Mouse (Mus musculus) common myeloid progenitor, adult 5-6 weeks (primary cell): Measurements from ENCODE around the gene Itgb1bp1. TPM values are rescaled to one million over a fixed set of nuclear protein-coding genes. Genes with fewer than 3 reads are reported as not detected.

Experiments used
- ATAC-seq: replicated peaks from 2 replicates; pipeline ENCODE4 v1.8.0; 2016; ENCODE audit warnings: low read depth, mild to moderate bottlenecking, moderate TSS enrichment, inconsistent platforms; ENCODE audit not compliant: poor library complexity, severe bottlenecking
- total RNA-seq: library from RNA; stranded (forward); fragments of 200-1000, 187-1606 nt; gene quantifications from 2 replicates; pipeline ENCODE4 v1.2.3, GENCODE M21; 2017

Itgb1bp1 gene
- total RNA-seq, 1 experiment from 2014 or later, result 14.8 TPM

GRCm38 (mm10) chr12:21260494-21261256 is 25.4 kb downstream of the Itgb1bp1 start:
- ATAC-seq, result peak; percentile 94

DNA sequence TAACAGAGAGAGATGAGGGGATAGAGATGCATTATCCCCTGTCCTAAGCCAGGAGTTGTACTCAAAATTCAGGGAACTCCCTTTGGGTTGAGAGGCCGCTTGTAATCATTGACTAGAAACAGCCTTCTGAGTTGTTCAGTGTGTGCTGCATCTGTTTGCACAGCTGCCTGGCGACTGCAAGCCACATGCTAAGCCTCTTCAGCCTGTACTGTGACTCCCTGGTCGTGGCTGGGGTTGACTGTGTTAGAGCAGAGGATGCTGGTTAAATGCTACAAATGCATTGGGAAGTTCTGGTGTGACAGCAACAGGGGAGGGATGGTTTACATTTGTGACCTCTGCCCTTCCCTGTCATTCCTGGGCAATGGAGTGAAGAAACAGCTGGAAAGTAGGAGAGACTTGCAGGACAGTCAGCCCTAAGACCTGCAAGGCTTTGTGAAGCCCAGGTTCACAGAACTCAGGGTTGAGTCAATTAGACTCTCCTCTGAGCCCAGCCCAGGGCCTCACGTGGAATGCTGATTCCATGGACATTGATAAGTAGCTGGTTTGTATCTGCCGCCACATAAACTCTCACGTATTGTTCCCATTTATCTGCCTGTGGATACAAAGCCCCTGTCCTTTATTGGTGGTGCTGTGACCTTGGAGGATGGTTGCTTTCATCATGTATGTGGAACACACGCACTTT is 38.2 kb downstream of the Itgb1bp1 start:
- no peak for ATAC-seq

DNA sequence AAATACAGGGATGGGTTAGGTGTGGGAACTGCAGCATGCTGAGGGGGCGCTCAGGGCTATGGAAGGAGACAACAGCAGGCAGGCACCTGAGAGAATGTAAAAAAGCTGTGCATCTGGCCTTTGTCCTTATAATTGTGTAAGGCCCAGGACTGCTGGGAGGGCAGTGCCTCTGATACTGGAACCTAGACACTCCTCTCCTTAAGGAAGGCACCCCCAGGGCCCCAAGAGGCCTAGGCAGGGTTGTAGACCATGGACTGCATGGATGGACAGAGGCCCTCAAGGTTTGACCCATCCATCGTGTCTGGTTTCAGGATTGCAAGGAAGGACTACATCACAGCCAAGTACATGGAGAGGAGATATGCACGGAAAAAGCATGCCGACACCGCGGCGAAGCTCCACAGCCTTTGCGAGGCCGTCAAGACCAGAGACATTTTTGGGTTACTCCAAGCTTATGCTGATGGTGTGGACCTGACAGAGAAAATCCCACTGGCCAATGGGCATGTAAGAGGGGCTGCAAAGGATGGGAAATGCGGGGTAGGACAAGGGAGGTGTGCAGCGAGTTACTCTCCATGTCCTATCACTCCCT is 41.6 kb downstream of the Itgb1bp1 start:
- ATAC-seq, result no peak

DNA sequence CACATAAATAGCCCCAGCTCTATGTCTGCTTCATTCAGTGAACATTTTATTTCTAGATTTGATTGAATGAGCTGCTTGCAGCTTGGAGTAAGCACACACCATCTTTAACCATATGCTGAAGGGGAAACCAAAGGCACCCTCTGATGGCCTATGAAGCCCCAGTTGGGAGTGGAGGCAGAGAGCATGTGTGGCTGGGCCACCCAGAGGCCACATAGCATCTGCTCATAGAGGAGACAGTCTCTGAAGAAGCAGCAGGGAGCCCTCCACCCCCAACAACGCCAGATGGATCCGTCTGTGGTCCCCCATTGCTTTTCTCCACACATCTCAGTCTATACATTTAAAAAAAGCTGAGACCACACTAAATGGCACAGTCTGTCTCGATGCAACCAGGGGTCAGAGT is 44.1 kb downstream of the Itgb1bp1 start:
- no peak for ATAC-seq

- ATAC-seq, result peak; percentile 96
Observed at GRCm38 (mm10) chr12:21234560-21234959, 51.5 kb downstream of the Itgb1bp1 start.

GRCm38 (mm10) chr12:21233727-21234126 is 52.4 kb downstream of the Itgb1bp1 start:
- no peak for ATAC-seq

- ATAC-seq, result peak; percentile 30
Observed at GRCm38 (mm10) chr12:21229076-21229918, 56.8 kb downstream of the Itgb1bp1 start.

- peak; percentile 6 for ATAC-seq
Observed at GRCm38 (mm10) chr12:21228650-21229049, 57.4 kb downstream of the Itgb1bp1 start.

GRCm38 (mm10) chr12:21227076-21227980 is 58.8 kb downstream of the Itgb1bp1 start:
- peak; percentile 71 for ATAC-seq

DNA sequence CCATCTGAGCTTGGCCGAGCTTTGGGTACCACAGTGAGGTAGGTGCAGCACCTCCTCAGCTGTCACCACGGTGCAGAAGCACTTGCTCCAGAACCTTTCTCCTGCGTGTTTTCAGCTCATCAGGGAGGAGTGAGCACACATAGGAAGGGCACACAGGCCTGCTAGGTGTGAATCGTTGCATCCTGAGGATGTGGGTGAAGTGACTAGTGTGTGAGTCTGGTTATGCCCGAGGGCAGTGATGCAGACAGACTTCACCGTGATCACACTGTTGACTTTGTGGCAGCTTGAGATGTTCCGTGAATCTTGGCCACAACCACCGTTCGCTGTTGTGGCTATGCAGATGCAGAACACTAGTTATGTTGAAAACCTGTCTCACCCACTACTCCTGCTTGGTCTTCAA is 59.8 kb downstream of the Itgb1bp1 start:
- no peak for ATAC-seq

DNA sequence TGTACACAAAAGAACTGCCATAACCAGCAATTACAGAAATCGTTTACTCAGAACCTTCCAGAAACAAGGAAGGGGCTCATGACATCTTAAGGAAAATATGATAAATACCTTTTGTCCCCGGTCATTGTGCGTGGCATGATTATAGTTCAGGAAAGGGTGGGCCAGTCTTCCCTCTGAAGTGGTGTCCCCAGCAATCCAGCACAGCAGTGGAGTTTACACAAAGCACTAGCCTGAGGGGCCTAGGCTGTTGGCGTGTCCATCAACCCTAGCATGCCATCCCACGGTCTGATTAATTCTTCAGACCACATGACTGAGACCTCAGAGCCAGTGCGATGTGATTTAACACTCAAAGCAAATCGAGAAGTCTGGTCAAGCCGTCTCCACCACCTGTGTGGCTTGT is 60.7 kb downstream of the Itgb1bp1 start:
- ATAC-seq, result no peak

DNA sequence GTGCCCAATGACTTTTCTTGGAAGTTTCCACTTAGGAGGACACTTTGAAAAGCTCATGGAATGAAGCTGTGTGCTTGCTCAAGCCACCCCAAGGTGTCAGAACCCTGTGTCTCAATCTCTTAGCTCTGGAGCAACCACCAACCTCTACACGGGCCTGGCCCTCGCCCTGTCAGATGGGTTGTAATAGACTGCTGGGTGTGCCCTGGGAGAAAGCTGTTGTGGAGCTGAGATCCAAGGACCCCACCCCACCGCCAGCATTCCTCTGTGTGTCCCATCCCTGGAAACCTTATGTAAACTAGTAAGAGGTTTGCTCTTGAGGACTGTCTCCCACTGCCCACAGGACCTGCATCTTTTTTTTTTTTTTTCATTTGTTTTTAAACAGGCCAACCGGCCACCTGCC is 62.2 kb downstream of the Itgb1bp1 start:
- no peak for ATAC-seq

- ATAC-seq, result no peak
Observed at GRCm38 (mm10) chr12:21220596-21220995, 65.5 kb downstream of the Itgb1bp1 start.

DNA sequence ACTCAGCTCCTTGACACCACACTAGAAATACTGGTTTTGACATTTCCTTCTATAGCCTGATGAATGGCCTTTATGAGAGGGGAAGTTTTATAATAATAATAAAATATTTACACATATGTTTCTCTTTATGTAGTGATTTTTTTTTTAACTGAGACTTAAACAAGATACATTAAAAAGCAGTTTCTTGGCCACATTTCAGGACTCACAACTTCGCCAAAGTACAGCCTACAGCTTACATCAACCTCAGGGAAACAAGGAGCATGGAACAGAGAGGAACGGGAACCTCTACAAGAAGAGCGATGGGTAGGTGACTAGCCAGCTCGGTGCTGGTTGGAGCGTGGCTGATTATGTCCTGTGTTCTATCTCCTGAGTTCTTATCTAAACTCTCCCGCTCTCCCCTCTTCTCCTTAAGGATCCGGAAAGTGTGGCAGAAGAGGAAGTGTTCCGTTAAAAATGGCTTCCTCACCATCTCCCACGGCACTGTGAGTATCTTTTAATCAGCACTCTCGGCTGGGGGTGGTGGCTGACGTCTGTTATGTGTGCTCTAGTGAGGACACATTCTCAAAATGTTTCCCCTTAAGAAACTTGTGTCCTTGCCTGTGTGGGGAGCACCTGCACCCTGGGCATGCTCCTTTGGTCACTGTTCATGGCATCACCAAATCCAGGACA is 68.2 kb downstream of the Itgb1bp1 start:
- peak; percentile 70 for ATAC-seq

DNA sequence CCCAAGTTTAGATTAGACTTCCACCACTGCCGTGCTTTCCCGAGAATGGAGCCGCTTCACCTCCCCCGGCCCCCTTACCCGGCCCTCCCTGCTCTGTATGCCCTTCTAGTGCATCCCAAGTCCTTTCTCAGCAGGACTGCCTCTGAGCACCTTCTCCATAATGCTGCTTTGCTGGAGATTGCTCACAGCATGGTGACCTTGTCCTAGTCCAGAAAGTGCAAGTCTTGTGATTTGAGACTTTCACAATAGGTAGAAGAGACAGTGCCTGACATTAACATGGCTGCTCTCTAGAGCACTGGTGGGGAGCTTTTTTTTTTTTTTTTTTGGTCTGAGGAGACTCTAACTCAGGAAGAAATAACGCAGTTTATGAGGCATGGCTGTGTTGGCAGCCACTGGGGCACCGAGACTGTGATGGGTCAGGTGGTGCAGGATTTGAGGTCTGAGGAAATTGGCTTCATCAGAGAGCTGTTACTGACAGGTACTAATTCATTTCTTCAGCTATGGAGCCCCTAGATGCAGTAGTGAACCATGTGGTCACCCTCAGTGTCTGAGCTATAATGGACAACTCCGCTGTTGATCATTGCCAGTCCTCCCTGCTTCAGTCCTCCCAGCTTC is 71.4 kb downstream of the Itgb1bp1 start:
- ATAC-seq, result no peak

GRCm38 (mm10) chr12:21212876-21213275 is 73.2 kb downstream of the Itgb1bp1 start:
- no peak for ATAC-seq

DNA sequence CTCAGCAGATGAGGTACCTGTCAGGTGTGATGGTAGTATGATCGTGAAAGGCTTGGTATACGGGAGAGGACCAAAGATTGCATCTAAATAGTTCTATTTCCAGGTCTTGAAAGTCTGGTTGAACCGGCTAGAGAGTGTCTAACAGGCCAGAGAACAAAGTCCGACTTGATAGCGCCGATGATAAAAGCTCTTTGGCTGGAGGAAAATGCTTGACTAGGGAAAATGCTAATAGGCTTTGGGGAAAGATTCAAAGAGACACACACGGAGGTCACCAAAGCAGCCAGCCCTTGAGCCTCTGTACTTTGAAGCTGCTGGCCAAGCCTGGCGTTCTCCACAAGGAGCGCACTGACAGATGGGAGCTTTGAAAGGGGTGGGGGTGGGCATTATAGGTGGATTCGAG is 76.8 kb downstream of the Itgb1bp1 start:
- no peak for ATAC-seq

DNA sequence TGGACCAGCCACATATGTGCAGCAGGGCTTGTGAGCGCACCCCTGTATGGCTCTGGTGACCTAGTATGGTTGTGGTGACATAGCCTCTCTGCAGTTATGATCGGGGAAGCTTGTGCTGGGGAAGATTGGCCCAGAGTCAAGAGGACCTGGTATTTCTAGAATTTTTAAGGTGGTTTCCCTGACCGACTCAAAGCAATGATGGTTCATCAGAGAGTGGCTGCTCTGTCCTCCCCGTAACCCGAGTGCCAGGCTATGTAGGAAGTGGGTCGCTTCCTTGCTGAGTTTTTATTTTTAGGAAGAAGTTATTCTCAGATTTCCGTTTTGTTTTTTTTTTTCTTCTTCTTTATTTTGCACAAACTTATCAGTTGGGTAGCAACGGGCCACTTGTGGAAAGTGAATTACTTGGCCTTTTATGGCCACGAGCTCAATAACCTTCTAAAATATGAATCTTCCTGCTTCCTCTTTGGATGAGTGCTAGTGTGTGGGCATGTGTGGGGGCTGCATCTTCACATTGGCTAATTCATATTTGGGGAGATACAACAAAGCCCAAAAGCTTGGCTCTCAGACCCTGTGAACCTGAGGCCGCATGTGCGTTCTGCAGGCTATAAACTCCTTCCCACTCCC is 77.8 kb downstream of the Itgb1bp1 start:
- ATAC-seq, result peak; percentile 74
